Mouse (Mus musculus): ENCODE results near the gene Ankle1. TPM values are rescaled to one million over a fixed set of nuclear protein-coding genes. Genes with fewer than 3 reads are reported as not detected.
"Not testable (repeated sequence)": the region's sequence is repeated elsewhere in the genome, so short reads cannot be mapped to it uniquely, and the experiment has no call there.

The Ankle1 gene
- polyA plus RNA-seq, 1 experiment, result 13.8 TPM

GRCm38 (mm10) chr8:71408231-71408630, 2.4 kb downstream of the Ankle1 start:
- H3K27ac ChIP-seq (ENCODE audit: insufficient read depth, low read depth, low read length), result no peak overlapping the region
- H3K4me1 ChIP-seq (ENCODE audit: control insufficient read depth, insufficient read depth, insufficient read length, low read length), result peaks cover 32% of the 10 kb centered on the region
- TF ChIP-seq POLR2A (IDR thresholded peaks at IDR 0.05; ENCODE audit: low read depth, low read length) (no peak), CTCF (IDR thresholded peaks at IDR 0.05; ENCODE audit: extremely low read depth, insufficient read length, insufficient replicate concordance, low read depth, low read length) (no peak)
- H3K4me3 ChIP-seq (ENCODE audit: low read depth, low read length), result no peak overlapping the region
- H3K27me3 ChIP-seq (ENCODE audit: control insufficient read depth, insufficient read depth, low read length), result no peaks in the 10 kb centered on the region
- 0 out of 2 replicates have a peak, but pooled peaks cover 2% of the 10 kb centered on the region for H3K36me3 ChIP-seq (ENCODE audit: control insufficient read depth, insufficient read depth, low read length)
- WGBS, result 90% methylated on average over 4 of the region's 4 CpGs

GRCm38 (mm10) chr8:71411535-71412273, 5.9 kb downstream of the Ankle1 start:
- no peak overlapping the region for H3K4me3 ChIP-seq (ENCODE audit: low read depth, low read length)
- no peaks in the 10 kb centered on the region for H3K27me3 ChIP-seq (ENCODE audit: control insufficient read depth, insufficient read depth, low read length)
- peaks cover 8% of the 10 kb centered on the region for H3K4me1 ChIP-seq (ENCODE audit: control insufficient read depth, insufficient read depth, insufficient read length, low read length)
- WGBS, result 35% methylated on average over 11 of the region's 11 CpGs
- H3K27ac ChIP-seq (ENCODE audit: insufficient read depth, low read depth, low read length), result no peak overlapping the region
- TF ChIP-seq POLR2A (IDR thresholded peaks at IDR 0.05; ENCODE audit: low read depth, low read length), result no peak
- no peak for TF ChIP-seq CTCF (IDR thresholded peaks at IDR 0.05; ENCODE audit: extremely low read depth, insufficient read length, insufficient replicate concordance, low read depth, low read length)
- 0 out of 2 replicates have a peak, but pooled peaks cover 2% of the 10 kb centered on the region for H3K36me3 ChIP-seq (ENCODE audit: control insufficient read depth, insufficient read depth, low read length)

GRCm38 (mm10) chr8:71422121-71422520, 16.3 kb downstream of the Ankle1 start:
- H3K36me3 ChIP-seq (ENCODE audit: control insufficient read depth, insufficient read depth, low read length), result no peaks in the 10 kb centered on the region
- no peak overlapping the region for H3K4me3 ChIP-seq (ENCODE audit: low read depth, low read length)
- no peak for TF ChIP-seq CTCF (IDR thresholded peaks at IDR 0.05; ENCODE audit: extremely low read depth, insufficient read length, insufficient replicate concordance, low read depth, low read length)
- no peaks in the 10 kb centered on the region for H3K27me3 ChIP-seq (ENCODE audit: control insufficient read depth, insufficient read depth, low read length)
- no peak overlapping the region for H3K27ac ChIP-seq (ENCODE audit: insufficient read depth, low read depth, low read length)
- no peaks in the 10 kb centered on the region for H3K4me1 ChIP-seq (ENCODE audit: control insufficient read depth, insufficient read depth, insufficient read length, low read length)

- H3K4me1 ChIP-seq (ENCODE audit: control insufficient read depth, insufficient read depth, insufficient read length, low read length); H3K4me3 ChIP-seq (ENCODE audit: low read depth, low read length); H3K36me3 ChIP-seq (ENCODE audit: control insufficient read depth, insufficient read depth, low read length); H3K27me3 ChIP-seq (ENCODE audit: control insufficient read depth, insufficient read depth, low read length); H3K27ac ChIP-seq (ENCODE audit: insufficient read depth, low read depth, low read length): not testable (repeated sequence)
- WGBS, result 74% methylated on average over 1 of the region's 1 CpGs
These were observed 27.1 kb downstream of the Ankle1 start for GRCm38 (mm10) chr8:71432935-71433334.

GRCm38 (mm10) chr8:71437041-71437440, 31.2 kb downstream of the Ankle1 start:
- 46% methylated on average over 3 of the region's 3 CpGs for WGBS
- no peaks in the 10 kb centered on the region for H3K27me3 ChIP-seq (ENCODE audit: control insufficient read depth, insufficient read depth, low read length)
- no peaks in the 10 kb centered on the region for H3K4me1 ChIP-seq (ENCODE audit: control insufficient read depth, insufficient read depth, insufficient read length, low read length)
- no peaks in the 10 kb centered on the region for H3K36me3 ChIP-seq (ENCODE audit: control insufficient read depth, insufficient read depth, low read length)
- no peak overlapping the region for H3K4me3 ChIP-seq (ENCODE audit: low read depth, low read length)
- no peak overlapping the region for H3K27ac ChIP-seq (ENCODE audit: insufficient read depth, low read depth, low read length)
- no peak for TF ChIP-seq CTCF (IDR thresholded peaks at IDR 0.05; ENCODE audit: extremely low read depth, insufficient read length, insufficient replicate concordance, low read depth, low read length)
- TF ChIP-seq POLR2A (IDR thresholded peaks at IDR 0.05; ENCODE audit: low read depth, low read length), result no peak

- Histone ChIP-seq H3K36me3 (ENCODE audit: control insufficient read depth, insufficient read depth, low read length) (no peaks in the 10 kb centered on the region), H3K27ac (ENCODE audit: insufficient read depth, low read depth, low read length) (no peak overlapping the region), H3K4me3 (ENCODE audit: low read depth, low read length) (no peak overlapping the region), H3K27me3 (ENCODE audit: control insufficient read depth, insufficient read depth, low read length) (no peaks in the 10 kb centered on the region), H3K4me1 (ENCODE audit: control insufficient read depth, insufficient read depth, insufficient read length, low read length) (no peaks in the 10 kb centered on the region)
- WGBS, result under 1% methylated on average over 7 of the region's 7 CpGs
- TF ChIP-seq POLR2A (IDR thresholded peaks at IDR 0.05; ENCODE audit: low read depth, low read length) (no peak), CTCF (IDR thresholded peaks at IDR 0.05; ENCODE audit: extremely low read depth, insufficient read length, insufficient replicate concordance, low read depth, low read length) (no peak)
These were observed 35.6 kb downstream of the Ankle1 start for GRCm38 (mm10) chr8:71441404-71441803.

GRCm38 (mm10) chr8:71445096-71445495, 39.3 kb downstream of the Ankle1 start:
- Histone ChIP-seq H3K36me3 (ENCODE audit: control insufficient read depth, insufficient read depth, low read length) (no peaks in the 10 kb centered on the region), H3K27me3 (ENCODE audit: control insufficient read depth, insufficient read depth, low read length) (no peaks in the 10 kb centered on the region), H3K4me3 (ENCODE audit: low read depth, low read length) (no peak overlapping the region), H3K27ac (ENCODE audit: insufficient read depth, low read depth, low read length) (no peak overlapping the region), H3K4me1 (ENCODE audit: control insufficient read depth, insufficient read depth, insufficient read length, low read length) (no peaks in the 10 kb centered on the region)
- WGBS, result 50% methylated on average over 7 of the region's 7 CpGs
- TF ChIP-seq POLR2A (IDR thresholded peaks at IDR 0.05; ENCODE audit: low read depth, low read length) (no peak), CTCF (IDR thresholded peaks at IDR 0.05; ENCODE audit: extremely low read depth, insufficient read length, insufficient replicate concordance, low read depth, low read length) (no peak)
